18 mouse cellular contexts compared by ENCODE assay signal in the genomic region with DNA sequence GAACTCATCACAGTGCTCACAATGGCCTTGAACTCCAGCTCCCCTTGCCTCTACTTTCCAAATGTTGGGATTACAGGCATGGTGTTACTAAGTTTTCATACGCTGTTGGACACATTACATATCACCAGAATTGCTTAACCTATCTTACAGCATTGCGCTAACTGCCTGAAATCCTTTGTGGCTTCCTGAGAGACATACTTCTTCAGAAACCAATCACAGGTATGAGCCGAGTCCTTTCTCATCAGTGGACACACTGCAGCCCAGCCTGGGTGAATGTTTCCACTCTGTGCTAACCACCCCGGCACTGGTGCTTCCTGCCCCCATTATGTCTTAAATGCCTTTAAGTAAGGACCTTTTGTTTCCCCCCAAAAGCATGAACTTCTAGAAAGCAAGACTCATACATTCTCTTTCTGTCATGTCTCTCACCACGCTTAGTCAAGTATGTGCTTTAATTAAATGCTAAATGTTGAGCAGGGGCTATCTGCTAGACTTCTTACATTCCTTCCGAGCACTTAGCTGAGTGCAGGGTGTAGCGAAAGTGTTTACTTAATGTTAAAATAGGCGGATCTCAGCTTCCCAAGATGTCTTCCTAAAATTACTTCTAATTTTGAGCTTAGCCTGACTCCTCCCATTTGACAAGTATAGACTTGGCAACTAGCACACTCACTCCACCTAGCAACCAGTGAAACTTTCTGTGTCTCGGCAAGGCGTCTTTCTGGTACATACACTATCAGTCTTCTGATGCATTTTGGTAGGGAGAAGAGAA. TPM values are rescaled to one million over a fixed set of nuclear protein-coding genes. Genes with fewer than 3 reads are reported as not detected.
A peak's percentile ranks its signal among the peaks of the same experiment; 100 is the strongest.
DNase-seq lines count a peak whose midpoint lies in the region; ATAC-seq lines count a peak whose summit lies in the region.
"Had no signal": no experiment of that assay in that cellular context is flagged by ENCODE, and none has a peak within 500 bp of the region (broad histone marks: within the 10 kb centered on the region; RNA-seq: fewer than 3 reads in every experiment).

No protein-coding gene starts in this region.

- DNase-seq in heart, postnatal 25 days (ENCODE audit: low spot score) = no peak
- DNase-seq in lung, postnatal 25 days (ENCODE audit: low spot score) = peak; percentile 12
- DNase-seq in lung, postnatal 10 days = no peak
- no peak for DNase-seq in adrenal gland, adult (ENCODE audit: inconsistent age in 2 of 2, low spot score in 1 of 2)
- no peak for DNase-seq in B cell, adult 2 months
- DNase-seq: cerebellum, adult 9-10 months; embryo, embryonic 11 days; left cerebral cortex, postnatal 4 days; right cerebral cortex, postnatal 25 days had no signal

- no peaks in the 10 kb centered on the region for H3K27me3 ChIP-seq in heart, embryonic 16.5 days (ENCODE audit: control insufficient read depth, insufficient read depth, low read length)
- no peaks in the 10 kb centered on the region for H3K27me3 ChIP-seq in embryonic facial prominence, embryonic 13.5 days
- no peaks in the 10 kb centered on the region for H3K27me3 ChIP-seq in stomach, embryonic 16.5 days (ENCODE audit: control insufficient read depth, insufficient read depth, low read length)
- H3K27me3 ChIP-seq: liver, embryonic 12.5 days had no signal

- no peak overlapping the region for H3K4me2 ChIP-seq in heart, embryonic 16.5 days (ENCODE audit: low read depth, low read length)
- no peak overlapping the region for H3K4me2 ChIP-seq in embryonic facial prominence, embryonic 13.5 days
- no peak overlapping the region for H3K4me2 ChIP-seq in stomach, embryonic 16.5 days (ENCODE audit: low read depth, low read length)
- H3K4me2 ChIP-seq: liver, embryonic 12.5 days had no signal

- intact Hi-C loops in heart, postnatal 25 days (cut with DNase I) = no loop called here

- H3K4me3 ChIP-seq in heart, embryonic 16.5 days (ENCODE audit: low read length) = no peak overlapping the region
- no peak overlapping the region for H3K4me3 ChIP-seq in embryonic facial prominence, embryonic 13.5 days
- no peak overlapping the region for H3K4me3 ChIP-seq in stomach, embryonic 16.5 days (replicated peaks; ENCODE audit: low read length)
- H3K4me3 ChIP-seq: liver, embryonic 12.5 days had no signal

- ATAC-seq in heart, embryonic 16.5 days (replicated peaks; ENCODE audit: extremely low read depth, insufficient read depth, low FRiP score) = no peak
- ATAC-seq in embryonic facial prominence, embryonic 13.5 days (ENCODE audit: insufficient number of reproducible peaks, insufficient read depth, low FRiP score, low TSS enrichment, low read depth) = no peak
- peak; percentile 68 for ATAC-seq in stomach, embryonic 16.5 days (ENCODE audit: insufficient read depth, low FRiP score)
- ATAC-seq: hindbrain, embryonic 16.5 days; liver, embryonic 12.5 days had no signal

- H3K27ac ChIP-seq in heart, embryonic 16.5 days (ENCODE audit: low read length) = peak overlapping the region; percentile 18; the same call in 1 of the 2 replicates
- H3K27ac ChIP-seq in embryonic facial prominence, embryonic 13.5 days = peak overlapping the region; percentile 51; the same call in 1 of the 2 replicates
- peak overlapping the region; percentile 80 for H3K27ac ChIP-seq in stomach, embryonic 16.5 days (ENCODE audit: low read length)
- H3K27ac ChIP-seq: liver, embryonic 12.5 days had no signal

- H3K9ac ChIP-seq in heart, embryonic 16.5 days (ENCODE audit: low read length) = no peak overlapping the region
- no peak overlapping the region for H3K9ac ChIP-seq in embryonic facial prominence, embryonic 13.5 days
- H3K9ac ChIP-seq in stomach, embryonic 16.5 days (ENCODE audit: low read length) = no peak overlapping the region
- H3K9ac ChIP-seq: liver, embryonic 12.5 days had no signal

- 57% methylated on average over 10 of the region's 10 CpGs for WGBS in heart, embryonic 16.5 days
- WGBS in embryonic facial prominence, embryonic 13.5 days = 67% methylated on average over 10 of the region's 10 CpGs
- WGBS in stomach, embryonic 16.5 days = 47% methylated on average over 10 of the region's 10 CpGs

- H3K36me3 ChIP-seq in heart, embryonic 16.5 days (ENCODE audit: control insufficient read depth, insufficient read depth) = no peaks in the 10 kb centered on the region
- H3K36me3 ChIP-seq in embryonic facial prominence, embryonic 13.5 days = no peaks in the 10 kb centered on the region
- H3K36me3 ChIP-seq in stomach, embryonic 16.5 days (ENCODE audit: control insufficient read depth, insufficient read depth, low read length) = no peaks in the 10 kb centered on the region
- H3K36me3 ChIP-seq: liver, embryonic 12.5 days had no signal

- H3K4me1 ChIP-seq in heart, embryonic 16.5 days (ENCODE audit: control insufficient read depth, insufficient read depth, low read length) = peaks cover 10% of the 10 kb centered on the region
- peaks cover 14% of the 10 kb centered on the region for H3K4me1 ChIP-seq in embryonic facial prominence, embryonic 13.5 days
- peaks cover 10% of the 10 kb centered on the region; the same call in 1 of the 2 replicates for H3K4me1 ChIP-seq in stomach, embryonic 16.5 days (ENCODE audit: control insufficient read depth, insufficient read depth, low read length)

- 0 out of 2 replicates have a peak, but pooled peaks cover 5% of the 10 kb centered on the region for H3K9me3 ChIP-seq in heart, embryonic 16.5 days (replicated peaks; ENCODE audit: control insufficient read depth, low read length)
- peaks cover 3% of the 10 kb centered on the region; the same call in 1 of the 2 replicates for H3K9me3 ChIP-seq in embryonic facial prominence, embryonic 13.5 days
- no peaks in the 10 kb centered on the region for H3K9me3 ChIP-seq in stomach, embryonic 16.5 days (replicated peaks; ENCODE audit: control insufficient read depth, low read length)
- H3K9me3 ChIP-seq: liver, embryonic 12.5 days had no signal

RNA-seq across cellular contexts. Expression of a gene that starts 34.5 kb away (rescaled TPM):
- not detected in 2 replicates for polyA plus RNA-seq in heart, embryonic 16.5 days (2015; fragmentation: Nextera tagmentation; extraction: Ambion mirVana)
- total RNA-seq in heart, postnatal 25 days (2021) = not detected
- not detected in 2 replicates for polyA plus RNA-seq in embryonic facial prominence, embryonic 13.5 days (2015; fragmentation: Nextera tagmentation; extraction: Ambion mirVana)
- not detected in 2 replicates for polyA plus RNA-seq in stomach, embryonic 16.5 days (2015; fragmentation: Nextera tagmentation; extraction: Ambion mirVana)
- total RNA-seq: gastrocnemius, adult 18-20 months; layer of hippocampus, postnatal 10 days; left cerebral cortex, postnatal 4 days had no signal
- polyA plus RNA-seq: heart, embryonic 14.5 days; hindbrain, embryonic 16.5 days; kidney, embryonic 14.5 days; liver, embryonic 12.5 days had no signal

Comparison
In these comparisons a context has a peak if more than half of its experiments do, and no peak if none do; other contexts are left out.
1. H3K27ac ChIP-seq: peak in every context shown above with its lines; median percentile 80 in stomach, embryonic 16.5 days; 51 in embryonic facial prominence, embryonic 13.5 days; 18 in heart, embryonic 16.5 days.